Mouse (Mus musculus) gastrocnemius, adult 18-20 months (tissue): ENCODE results near the gene Stk24. TPM values are rescaled to one million over a fixed set of nuclear protein-coding genes. Genes with fewer than 3 reads are reported as not detected.

ENCODE experiments used
- DNase-seq: peaks from one replicate; pipeline ENCODE4 v3.0.0; 2021; ENCODE audit warnings: low spot score
- total RNA-seq, 2 experiments: library from RNA; stranded (reverse); gene quantifications; 2 replicates each; pipeline ENCODE4 v1.2.3; 2021

Gene Stk24
- total RNA-seq, 2 experiments from 2014 or later: 27.9 to 31.2 TPM

- no peak for DNase-seq
Observed at GRCm38 (mm10) chr14:121351737-121352136, 28.1 kb downstream of the Stk24 start.

GRCm38 (mm10) chr14:121350011-121350410 is 29.8 kb downstream of the Stk24 start:
- DNase-seq: no peak

DNA sequence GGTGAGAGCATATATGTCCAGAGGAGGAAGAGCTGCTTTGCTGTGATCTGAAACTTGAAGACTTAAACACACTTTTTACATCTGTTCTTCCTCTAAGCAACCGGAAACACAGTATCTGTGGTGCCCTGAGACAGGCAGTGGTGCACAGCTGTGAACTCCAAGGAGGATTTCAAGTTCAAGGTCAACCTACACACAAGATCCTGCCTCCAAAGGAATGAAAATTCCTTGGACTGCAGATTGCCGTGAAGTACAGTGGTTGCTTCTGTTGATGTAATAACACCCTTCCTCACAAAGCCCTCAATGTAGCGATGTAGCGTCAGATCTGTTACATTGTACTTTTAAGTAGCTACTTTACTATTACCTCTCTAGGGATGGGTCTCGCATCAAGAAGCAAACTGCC is 30.5 kb downstream of the Stk24 start:
- no peak for DNase-seq

- DNase-seq: peak; percentile 29
Observed at GRCm38 (mm10) chr14:121348256-121348655, 31.6 kb downstream of the Stk24 start.

GRCm38 (mm10) chr14:121347134-121347533 is 32.7 kb downstream of the Stk24 start:
- DNase-seq: peak; percentile 34

DNA sequence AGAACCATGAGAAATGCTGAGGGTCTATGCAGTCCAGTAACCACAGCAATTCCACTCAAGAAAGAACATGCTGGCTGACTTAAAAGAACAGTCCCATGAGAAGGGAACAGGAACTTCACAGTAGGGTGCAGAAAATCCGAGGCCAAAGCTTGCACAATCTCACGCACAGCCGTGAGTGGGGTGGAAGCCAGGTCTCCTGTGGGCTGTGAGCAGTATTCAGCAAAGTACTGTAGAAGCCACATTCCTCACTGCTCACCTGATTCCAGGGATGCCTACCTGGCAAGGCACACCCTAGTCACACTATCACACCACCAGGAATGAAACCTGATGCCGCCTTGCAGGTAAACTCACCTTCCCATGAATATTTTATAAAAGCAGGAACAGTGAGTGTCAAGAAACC is 33.2 kb downstream of the Stk24 start:
- peak; percentile 36 for DNase-seq

DNA sequence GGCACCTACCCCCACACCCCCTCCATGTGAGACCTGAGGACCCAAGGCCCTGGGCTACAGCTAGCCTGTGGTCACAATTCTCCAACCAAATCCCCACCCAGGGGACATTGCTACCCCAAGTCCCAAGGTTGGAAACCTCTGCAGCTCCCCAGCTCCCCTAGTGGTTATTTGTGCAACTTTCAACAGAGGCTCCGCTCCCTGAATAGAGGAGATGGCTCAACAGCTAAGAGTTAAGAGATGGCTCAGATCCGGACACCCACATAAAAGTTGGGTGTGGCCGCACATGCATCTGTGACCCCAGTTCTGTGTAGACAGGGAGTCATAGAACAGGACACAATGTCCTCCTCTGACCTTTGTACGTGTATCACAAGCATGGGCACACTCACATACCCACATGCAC is 33.8 kb downstream of the Stk24 start:
- DNase-seq: no peak

DNA sequence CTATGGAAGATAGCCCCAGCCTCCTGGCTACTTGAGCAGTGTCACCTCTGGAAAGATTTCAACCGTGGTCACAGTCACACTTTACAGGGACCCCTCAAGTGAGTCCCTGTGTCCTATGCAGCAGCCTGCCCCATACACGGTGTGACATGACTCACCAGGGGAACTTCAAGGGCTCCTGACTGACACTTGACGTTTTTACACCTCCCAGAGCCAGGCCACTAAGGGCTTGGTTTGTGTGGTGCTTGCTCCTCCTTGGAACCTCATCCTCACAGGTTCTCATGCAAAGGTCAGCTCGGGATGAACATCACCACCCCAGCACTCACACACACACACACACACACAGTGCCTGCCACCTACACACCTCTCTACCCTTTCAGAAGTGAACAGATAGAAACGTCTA is 34.9 kb downstream of the Stk24 start:
- no peak for DNase-seq

DNA sequence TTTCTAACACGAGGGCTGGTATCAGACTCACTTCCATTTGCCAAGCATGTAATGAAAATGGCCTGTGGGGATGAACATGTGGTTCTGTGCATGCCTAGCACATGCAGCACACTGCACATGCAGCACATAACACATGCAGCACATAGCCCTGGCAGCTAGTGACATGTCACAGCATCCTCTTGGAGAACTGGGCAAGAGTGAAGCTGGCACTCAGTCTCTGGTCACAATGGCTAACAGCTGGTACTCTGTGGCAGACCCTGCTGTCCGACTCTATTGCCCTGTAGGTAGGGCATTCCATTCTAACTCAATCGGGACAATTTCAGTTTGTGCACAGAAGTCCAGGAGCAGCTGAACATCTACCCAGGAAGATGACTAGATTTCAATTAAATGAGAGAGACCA is 36.9 kb downstream of the Stk24 start:
- DNase-seq: no peak

DNA sequence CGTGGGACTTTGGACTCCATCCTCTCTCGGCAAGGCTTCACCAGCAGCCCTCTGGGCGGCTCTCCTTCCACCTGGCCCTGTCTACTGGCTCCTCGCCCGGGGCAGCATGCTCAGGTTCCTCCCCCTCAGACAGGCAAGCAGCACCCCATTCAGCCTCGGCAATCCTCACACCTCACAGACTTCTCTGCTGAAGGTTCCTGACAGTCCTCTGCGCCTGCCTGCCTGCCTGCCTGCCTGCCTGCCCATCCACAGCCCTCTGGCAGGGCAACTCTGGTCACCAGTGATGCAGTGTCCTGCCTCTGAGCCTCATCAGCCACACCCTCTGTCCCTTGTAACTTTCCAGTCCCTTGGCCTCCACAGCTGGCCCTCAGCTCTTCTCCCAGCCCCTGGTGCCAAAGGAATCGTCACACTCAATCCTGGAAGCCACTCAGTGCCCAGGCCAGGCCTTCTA is 39.8 kb downstream of the Stk24 start:
- peak; percentile 84 for DNase-seq

DNA sequence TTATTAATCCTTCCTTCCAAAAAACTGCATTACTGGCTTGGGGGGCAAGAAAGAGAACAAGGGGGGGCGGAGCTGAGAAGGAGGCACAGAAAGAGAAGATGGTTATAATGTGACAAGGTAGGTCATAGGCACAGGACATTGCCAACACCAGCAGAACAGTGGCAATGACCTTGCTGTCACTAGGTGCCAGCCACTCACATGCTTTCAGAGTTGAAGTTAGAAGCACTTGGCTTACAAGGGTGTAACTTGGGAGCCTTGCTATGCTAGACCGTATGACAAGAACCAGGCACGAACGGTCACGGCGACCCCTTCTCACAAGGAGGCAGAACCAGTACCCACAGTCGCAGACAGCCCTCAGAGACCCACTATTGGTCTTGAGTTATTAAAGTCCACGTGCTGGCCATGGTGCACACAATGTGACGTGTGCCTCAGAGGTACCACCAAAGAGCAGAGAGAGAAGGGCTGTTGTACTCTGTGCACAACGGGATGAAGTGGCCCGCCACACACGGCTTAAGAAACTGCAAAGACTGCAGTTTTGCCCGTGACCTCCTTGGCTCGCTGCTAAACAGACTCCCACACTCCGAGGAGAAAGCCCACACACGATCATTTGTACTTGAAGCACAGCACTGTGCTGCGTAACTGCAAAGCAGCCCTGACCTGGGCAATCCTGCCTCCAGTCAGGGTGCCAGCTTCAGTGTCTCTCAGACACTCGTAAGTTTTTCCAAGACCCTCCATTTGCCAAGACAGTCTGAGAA is 40.8 kb downstream of the Stk24 start:
- no peak for DNase-seq

DNA sequence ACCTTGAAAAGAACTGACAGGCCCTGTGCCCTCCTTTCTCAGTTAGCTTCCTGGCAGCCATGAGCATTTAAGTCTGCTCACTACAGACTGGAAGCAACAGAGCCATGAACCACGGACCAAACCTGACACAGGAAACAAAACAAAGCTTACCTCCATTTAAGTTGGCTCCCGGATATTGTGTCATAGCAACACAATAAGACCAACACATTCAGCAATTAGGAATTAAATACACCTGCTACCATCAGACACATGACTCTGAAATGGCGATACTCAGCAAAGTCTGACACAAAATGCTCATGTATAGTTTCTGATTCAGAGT is 49.8 kb downstream of the Stk24 start:
- DNase-seq: no peak

GRCm38 (mm10) chr14:121329401-121330089 is 50.3 kb downstream of the Stk24 start:
- no peak for DNase-seq

DNA sequence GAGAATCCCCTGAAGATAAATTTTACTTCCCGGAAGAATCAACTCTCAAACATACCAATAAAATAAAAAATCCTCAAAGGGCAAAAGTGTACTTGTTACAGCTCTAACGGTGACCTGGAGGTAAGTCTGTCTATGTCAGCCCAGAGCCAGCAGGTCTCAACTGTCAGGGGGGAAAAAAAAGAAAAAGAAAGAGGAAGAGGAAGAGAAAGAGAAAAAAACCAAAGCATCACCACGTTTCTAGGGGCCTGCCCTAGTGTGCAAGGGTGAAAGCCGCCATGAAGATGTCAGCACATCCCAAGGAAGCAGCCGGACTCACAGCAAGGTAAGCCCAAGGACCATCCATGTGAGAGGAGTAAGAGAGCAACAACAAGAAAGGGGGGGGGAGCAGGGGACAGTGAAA is 50.9 kb downstream of the Stk24 start:
- no peak for DNase-seq

DNA sequence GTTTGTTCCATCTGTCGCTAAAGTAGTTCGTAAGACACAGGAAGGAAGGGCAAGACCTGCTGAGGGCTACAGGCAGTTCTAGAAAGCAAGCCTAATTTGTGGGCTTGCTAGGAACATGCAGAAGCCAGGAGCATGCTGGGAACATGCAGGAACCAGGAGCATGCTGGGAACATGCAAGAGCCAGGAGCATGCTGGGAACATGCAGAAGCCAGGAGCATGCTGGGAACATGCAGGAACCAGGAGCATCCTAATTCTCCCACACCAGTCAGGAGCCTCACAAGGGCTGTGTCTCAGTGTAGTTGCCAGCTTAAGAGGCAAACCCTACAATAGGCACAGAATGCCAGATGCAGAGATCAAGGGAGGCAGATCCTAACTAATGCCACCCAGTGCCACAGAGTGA is 53.4 kb downstream of the Stk24 start:
- DNase-seq: no peak

GRCm38 (mm10) chr14:121324521-121325330 is 55.1 kb downstream of the Stk24 start:
- no peak for DNase-seq

GRCm38 (mm10) chr14:121322641-121323040 is 57.2 kb downstream of the Stk24 start:
- no peak for DNase-seq

GRCm38 (mm10) chr14:121322150-121322549 is 57.7 kb downstream of the Stk24 start:
- no peak for DNase-seq

DNA sequence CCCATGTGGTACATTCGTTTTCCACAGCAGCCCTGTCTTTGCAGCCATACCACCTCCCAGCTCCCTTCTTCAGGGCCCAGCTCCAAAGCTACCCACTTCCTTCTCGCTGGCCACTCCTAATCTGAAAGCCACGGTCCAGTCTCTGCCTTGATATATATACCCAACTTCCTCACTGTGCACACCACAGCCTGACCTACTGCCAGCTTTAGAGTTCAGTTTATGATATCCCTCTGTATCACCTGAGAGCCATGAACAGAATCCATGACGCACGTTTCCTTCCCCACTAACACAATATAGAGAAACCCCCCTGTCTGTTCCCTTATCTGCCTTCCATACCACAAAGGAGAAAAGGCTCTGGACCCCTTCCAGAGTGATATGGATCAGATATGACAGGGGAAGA is 61.4 kb downstream of the Stk24 start:
- DNase-seq: no peak

DNA sequence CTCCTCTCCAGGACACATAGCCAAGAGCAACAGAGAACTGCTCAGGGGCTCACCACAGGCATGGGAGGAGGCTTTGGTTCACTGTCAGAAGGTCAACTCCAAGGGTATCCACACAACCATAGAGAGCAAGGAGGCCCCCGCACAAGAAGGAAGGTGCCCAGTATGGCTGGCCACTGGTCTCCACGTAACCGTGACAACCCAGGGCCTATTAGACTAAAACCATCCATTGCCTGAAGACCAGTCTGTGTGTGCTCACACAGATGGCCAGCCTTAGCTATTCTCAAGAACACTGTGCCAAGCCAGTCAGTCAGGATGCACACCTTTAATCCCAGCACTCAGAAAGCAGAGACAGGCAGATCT is 62.5 kb downstream of the Stk24 start:
- DNase-seq: no peak

DNA sequence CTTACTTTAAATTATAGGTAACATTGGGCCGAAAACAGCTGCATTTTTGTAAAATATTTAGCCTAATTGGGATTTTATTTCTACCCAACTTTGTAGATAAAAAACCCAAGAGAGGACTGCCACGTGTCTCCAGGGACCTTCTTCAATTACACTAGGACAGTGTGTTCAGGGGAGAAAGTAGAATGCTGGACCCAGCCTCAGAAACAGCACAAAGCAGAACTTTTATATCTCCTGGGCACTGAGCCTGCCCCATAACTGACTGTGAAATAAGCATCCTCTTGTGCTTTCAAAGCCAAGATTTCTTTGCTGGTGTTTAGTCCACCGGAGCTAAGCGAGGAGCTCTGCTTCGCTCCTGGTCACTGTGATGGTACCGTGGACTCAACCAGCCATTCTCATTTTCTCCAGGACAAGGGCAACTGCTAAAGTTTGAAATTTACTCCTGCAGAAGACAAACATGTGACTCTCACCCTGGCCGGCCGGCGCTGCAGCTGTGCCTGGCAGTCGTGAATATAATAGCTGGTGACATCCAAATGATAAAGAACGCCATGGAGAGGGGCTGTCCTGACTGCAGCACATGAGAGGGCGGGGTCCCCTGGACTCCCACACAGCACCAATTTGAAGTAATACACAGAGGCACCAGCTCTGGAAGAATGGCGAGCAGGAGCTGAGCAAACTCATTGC is 63.0 kb downstream of the Stk24 start:
- no peak for DNase-seq

DNA sequence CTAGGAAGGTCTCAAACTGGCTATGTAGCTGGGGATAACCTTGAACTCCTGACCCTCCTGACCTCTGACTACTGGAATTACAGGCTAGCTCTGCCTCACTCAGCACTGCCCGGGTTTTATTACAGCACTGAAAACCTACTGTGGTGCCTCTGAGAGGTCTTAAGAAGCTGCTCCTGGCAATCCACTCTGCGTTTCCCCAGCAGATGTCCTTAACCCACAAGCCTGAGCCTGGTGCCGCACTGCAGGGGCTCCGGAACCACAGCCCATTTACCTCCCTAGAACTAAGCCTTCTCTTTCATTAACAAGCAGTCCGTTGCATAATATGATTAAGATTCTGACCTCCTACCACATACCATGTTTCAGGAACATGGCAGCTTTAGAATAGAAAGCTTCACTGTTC is 63.7 kb downstream of the Stk24 start:
- no peak for DNase-seq
